Mouse (Mus musculus) CD4-positive, CD25-positive, alpha-beta regulatory T cell, adult 4 months (primary cell): ENCODE measurements at regions not wholly inside any gene's neighbourhood (a gene's known extent, or its start where the extent isn't known, plus 50 kb on each side); places are given as distances from the start of the nearest gene placed in this dataset.

Experiments
- ATAC-seq: one replicate; pipeline ENCODE4 v1.8.0; 2017

- ATAC-seq, result no peak
Observed at GRCm38 (mm10) chr3:149270459-149270858, 280.1 kb upstream of the Adgrl2 start.

DNA sequence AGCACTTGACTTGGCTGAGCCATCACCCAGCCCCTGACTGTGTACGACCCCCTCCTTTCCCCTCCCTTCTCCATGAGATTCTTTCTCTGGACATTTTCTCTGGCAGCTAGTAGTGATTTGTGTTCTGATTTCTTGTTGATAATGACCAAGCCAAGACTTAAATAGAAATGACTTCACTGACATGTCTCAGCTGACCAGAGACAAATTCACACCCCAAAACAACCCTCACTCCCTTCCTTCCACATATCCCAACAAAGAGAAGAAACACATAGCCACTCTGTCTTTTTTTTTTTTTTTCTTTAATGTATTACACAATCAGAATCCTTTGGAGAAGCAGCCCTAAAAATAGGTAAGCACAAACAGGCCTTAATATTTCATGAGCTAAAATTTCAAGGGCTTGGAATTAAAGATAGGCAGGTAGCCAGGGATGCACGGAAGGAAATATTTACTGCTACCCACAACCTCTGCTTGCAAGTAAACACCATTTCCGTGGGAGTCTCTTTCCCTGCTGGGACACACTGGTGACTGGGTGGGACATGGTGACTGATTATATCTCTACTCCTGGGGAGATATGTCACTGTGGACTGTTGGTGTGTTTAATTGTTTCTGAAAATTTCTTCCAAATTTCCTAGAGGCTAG, 272.1 kb upstream of the Adgrl2 start:
- ATAC-seq, result no peak

DNA sequence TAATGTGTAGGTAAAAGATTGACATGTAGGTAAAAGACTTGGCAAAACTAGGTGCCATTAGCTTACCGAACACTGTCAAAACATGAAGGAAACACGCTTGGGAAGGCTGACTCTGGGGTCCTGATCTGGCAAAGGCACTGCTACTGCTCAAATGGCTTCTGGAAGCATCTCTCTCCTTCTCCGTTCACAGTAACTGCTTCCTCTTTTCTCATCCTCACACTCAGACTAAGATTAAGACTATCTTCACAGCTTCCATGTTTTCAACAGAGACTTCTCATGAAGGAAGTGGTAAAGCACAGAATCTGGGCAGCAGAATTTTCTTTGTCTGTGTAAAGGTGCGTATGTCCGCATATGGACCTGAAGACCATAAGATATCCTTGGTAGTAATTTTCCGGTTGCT, 271.4 kb upstream of the Adgrl2 start:
- ATAC-seq, result no peak

GRCm38 (mm10) chr3:149258826-149259225, 268.5 kb upstream of the Adgrl2 start:
- no peak for ATAC-seq

GRCm38 (mm10) chr3:149256891-149257290, 266.5 kb upstream of the Adgrl2 start:
- no peak for ATAC-seq

GRCm38 (mm10) chr3:149253080-149253479, 262.7 kb upstream of the Adgrl2 start:
- ATAC-seq, result no peak

DNA sequence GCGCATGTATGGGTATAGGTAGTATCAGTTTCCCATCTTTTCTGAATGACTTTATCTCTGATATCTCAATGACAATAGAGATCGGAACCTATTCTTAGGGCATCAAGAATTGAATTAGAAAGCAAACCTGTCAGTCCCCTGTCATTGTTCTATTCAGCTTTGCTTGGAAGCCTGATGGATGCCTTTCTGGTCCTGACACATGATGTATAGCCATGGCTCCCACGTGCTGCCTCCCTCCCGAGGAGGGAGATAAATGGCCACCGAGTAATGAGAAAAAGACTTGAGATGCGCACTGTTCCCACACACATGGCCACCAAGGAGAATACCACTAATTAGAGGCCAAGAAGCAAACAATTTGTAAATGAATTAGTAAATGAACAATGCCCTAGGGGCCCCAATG, 261.8 kb upstream of the Adgrl2 start:
- no peak for ATAC-seq

DNA sequence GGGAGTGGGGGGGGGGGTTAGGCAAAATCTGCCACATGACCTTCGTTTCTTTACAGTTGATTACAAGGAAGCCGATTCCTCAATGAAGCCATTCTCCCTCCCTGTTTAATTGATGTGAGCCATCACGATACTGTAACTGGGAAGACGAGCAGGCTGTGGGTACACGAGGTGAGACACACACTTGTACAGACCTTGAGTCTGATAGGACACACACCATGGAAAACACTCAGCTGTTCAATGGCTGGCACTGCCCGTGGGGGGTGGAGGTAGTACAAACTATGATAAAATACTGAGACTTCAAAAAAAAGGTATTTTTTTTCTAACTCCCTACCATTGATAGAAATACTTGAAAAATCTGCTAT, 257.3 kb upstream of the Adgrl2 start:
- no peak for ATAC-seq

- no peak for ATAC-seq
Observed at GRCm38 (mm10) chr3:149246935-149247625, 256.7 kb upstream of the Adgrl2 start.

GRCm38 (mm10) chr3:149239664-149240063, 249.3 kb upstream of the Adgrl2 start:
- no peak for ATAC-seq

DNA sequence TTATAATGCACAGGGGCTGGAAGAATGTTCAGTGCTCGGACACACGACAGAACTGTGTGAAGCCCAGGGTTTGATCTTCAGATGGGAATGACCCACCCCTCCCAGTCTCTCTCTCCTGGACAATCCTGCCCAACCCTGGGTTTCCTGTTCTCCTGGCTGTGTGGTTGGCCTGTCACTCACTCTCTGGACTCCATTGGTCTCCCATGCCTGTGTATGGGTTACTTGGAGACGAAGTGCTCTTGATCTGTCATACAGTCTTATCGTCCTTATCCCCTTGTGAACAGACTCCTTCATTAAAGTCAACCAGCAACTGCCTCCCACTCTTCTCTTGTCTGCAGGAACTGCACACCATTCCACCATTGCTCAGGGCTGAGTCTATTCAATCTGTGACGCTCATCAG, 247.7 kb upstream of the Adgrl2 start:
- no peak for ATAC-seq

DNA sequence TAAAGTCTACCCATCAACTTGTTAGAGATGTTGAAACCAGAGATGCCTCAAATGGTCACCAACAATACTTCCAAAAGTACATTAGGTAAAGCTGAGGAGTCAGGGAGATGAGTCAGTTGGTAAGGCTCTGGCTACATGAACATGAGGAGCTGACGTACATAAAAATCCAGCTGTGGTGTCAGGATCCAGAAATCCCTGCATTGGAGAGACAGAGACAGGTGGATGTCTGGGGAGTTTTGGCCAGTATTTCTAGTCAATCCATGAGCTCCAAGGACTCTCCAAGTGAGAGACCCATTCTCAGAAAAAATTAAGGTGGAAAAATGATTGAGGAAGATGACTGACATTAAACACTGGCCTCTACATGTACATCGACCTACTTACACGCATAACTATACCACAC, 244.8 kb upstream of the Adgrl2 start:
- no peak for ATAC-seq

GRCm38 (mm10) chr3:149233691-149234131, 243.4 kb upstream of the Adgrl2 start:
- no peak for ATAC-seq

DNA sequence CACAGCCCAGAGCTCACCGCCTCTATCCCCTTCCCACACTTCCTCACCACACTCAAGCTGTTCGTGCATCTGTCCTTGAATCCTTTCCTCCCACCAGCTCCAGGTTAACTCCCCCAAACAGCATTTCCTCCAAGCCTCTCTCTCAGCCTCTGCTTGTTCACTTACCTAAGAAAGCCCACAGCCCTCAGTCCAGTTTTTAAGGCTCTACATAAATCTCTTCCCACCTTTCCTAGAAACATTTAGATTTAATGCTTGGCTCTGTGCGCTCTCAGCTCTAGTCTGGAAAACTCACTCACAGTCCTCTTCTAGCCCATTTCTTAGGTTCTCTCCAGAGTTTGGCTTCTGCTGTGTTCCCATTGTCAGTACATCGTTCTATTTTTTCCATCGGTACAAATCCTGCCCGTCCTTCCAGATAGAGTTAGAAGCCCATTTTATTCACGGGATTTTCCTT, 242.9 kb upstream of the Adgrl2 start:
- no peak for ATAC-seq

DNA sequence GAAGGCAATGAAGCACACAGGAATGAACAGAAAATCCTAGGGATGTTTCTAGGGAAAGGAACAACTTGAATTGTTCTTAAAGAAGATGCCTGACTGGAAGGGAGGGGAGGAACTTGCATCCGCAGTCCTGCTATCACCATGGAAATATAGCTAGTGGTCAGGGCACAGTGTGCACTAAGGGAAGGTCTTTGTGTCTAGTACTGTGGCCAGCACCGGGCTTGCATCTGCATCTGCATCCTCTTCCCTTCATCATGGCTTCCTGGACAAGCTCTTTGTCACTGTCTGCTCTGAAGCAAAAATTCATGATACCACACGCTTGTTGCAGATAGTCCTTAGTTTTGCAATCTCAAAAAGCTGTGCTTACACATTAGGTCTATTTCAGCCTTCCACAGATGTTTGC, 241.0 kb upstream of the Adgrl2 start:
- ATAC-seq, result no peak

DNA sequence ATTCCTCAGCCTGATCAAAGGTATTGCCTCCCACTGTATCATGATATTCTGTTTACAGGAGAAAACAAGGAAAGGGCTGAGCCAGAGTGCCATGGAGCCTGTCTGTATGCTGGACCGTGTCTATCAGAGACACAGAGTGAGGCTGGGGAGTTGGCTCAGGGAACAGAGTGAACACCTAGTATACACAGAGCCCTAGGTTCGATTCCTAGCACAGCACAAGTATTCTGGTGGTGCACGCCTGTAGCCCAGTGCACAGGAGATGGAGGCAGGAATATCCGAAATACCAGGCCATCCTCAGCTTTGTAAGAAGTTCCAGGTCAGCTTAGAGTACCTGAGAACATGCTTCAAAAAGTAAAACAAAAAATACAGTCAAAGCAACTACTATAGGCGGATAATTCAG, 237.2 kb upstream of the Adgrl2 start:
- ATAC-seq, result no peak

DNA sequence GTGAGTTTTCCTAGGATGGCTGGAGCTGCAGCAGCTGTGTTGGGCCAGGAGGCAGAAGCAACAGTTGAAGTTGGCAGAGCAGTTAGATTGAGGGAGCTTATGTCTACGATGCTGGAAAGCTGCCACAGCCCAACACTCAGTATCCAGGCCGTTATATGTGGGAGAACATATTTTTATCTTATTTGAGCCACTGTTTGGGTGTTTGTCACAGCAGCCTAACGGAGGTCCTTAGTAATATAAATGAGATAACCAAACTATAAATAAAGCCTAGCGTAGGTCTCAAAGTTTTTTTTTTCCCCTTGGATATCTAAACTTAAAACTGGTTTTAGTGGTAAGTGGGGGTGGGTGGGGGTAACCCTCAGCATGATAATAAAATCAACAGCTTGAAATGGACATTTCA, 236.4 kb upstream of the Adgrl2 start:
- no peak for ATAC-seq

- ATAC-seq, result no peak
Observed at GRCm38 (mm10) chr3:149225684-149226083, 235.3 kb upstream of the Adgrl2 start.

DNA sequence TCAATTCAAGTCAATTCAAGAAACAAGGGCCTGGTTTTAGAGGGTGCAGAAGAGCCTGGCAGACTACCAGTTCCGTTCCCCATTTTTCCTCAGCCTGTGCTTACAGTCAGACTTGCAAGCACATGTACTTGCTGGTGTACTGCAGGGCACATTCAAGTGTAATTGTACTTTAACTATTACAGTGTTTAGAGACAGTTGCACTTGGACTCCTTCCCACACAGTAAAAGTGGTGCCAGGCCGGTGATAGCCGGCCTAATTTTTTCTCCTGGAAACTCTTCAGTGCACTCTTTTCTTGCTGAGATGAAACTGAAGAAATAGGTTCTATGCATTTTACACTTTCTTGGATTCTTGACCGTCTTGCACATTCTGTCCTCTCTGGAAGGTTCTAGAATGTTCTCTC, 233.9 kb upstream of the Adgrl2 start:
- ATAC-seq, result no peak

DNA sequence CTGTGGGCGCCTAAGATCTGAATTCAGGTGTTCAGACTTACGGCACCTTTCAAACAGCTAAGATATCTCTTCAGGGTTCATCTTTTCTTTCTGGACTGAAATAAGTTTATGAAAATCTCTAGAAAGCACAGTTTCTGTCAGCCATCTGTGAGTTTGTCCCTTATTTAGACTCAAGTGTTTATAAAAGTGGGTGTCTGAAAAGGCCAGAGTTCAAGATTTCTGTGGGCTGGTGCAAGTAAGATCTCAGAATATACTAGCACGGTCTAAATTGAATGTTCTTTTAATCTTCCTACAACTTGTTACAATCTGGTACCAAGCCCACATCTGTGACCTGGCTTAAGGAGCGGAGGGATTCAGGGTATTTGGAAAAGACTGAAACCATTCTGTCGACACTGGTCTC, 233.4 kb upstream of the Adgrl2 start:
- no peak for ATAC-seq

DNA sequence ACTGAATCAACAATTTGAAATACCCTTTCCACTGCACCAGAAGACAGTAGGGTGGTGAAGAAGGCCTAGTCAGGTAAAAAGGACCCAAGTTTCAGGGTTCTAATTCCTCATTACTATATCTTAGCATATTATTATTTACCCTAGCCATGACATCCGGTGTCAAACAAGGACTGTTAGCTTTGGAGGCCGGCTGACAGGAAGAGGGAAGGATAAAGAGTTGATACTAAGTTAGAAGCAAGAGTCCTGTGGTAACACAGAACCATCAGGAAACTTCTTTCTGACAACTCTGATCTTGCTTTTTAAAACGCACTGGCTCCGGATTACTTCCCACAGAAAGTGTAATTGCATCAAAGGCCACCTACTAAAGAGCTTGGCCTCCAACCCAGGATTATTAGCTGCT, 230.6 kb upstream of the Adgrl2 start:
- ATAC-seq, result no peak

GRCm38 (mm10) chr3:149220304-149220951, 230.1 kb upstream of the Adgrl2 start:
- ATAC-seq, result no peak

DNA sequence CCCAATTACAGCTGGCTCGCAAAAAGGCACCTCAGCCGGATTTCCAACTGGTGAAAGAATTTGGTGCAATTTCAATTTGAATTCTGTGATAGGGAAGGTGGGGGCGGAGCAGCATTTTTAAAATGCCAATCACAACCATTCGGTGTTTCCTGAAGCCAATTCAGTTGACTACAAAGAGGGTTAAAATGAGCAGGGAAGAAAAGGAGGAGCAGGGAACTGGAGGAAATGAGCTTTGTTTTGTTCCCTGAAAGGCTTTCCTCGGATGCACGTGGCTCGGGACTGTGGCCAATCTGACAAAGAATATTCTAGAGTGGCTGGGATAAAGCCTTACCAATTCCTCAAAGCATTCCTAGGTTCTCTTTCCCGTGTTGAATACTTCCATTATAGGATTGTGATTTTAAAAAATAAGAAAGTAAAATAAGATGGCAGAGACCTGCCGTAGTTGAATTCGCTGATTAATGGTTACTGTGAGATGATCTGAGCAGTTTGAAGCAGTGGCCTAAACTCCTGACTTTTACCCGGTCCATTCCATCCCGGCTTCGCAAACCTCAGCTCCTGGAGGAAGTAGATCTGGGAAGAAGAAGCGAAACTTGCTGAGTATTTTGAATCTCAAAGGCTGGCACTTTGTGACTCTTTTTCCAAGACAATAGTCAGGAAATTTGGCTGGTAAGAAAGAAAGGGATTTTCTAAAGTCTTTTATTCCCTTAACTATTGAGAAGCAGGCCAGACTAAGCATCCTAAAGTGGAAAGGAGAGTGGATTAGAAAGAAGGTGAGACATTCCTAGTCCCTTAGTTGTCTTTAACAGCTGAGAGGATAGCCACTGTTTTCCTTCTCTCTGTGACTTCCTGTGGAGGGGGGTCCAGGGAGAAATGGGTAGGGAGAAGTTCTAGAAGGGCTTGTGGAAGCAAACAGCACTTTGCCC, 229.3 kb upstream of the Adgrl2 start:
- no peak for ATAC-seq
